ENCODE assay signal across 8 mouse cellular contexts in the genomic region with DNA sequence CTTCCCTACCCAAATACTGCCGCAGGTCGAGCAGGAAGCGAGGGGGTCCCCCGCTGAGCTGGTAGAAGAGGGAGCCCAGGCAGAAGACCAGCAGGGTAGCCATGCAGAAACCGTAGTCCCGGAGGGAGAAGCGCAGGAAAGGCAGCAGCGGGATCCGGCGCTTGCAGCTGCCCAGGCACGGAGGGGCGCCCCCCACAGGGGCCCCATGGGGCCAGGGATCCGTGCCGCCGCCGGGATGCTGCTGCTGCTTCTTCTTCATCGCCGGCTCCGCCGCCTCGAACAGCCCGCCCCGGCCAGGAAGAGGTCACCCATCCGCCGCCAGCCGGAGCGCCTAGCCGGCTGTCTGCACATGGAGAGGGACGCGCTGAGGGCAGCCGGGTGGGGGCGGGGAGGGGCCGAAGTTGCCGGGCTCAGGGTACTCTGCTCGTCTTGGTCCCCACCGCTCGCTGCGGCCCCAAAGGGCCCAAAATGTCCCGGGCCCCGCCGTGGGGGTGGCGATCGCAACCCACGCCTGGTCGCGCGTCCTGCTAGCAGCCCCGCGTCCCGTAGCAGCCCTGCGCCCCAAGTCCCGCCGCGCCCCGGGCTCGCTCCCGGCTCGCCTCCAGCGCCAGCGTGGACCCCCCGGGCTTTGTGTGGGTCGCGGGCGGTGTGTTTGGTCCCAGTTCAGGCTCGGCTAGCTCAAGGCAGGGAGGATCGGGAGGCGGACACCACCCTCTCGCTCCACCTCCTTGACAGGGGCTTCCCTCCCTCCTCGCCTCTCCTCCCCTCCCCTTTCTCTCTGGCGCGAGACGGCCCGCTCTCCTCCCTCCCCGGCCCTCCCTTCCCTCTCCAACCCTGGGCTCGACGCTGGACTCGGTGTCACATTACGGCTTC. TPM values are rescaled to one million over a fixed set of nuclear protein-coding genes. Genes with fewer than 3 reads are reported as not detected.
DNase-seq lines count a peak whose midpoint lies in the region; ATAC-seq and TF ChIP-seq lines count a peak whose summit lies in the region.

A gene (minus strand): TSS at position 685 of the 873 bp plus-strand sequence.

- peak within 1 kb of the TSS; percentile 96 for H3K4me3 ChIP-seq in E14TG2a.4 (replicated peaks; ENCODE audit: low read length)
- peak within 1 kb of the TSS; percentile 76 for H3K4me3 ChIP-seq in forebrain, embryonic 16.5 days (replicated peaks; ENCODE audit: low read length)
- H3K4me3 ChIP-seq in lung, adult 2 months (replicated peaks; ENCODE audit: extremely low read depth, low read depth, low read length), result peak within 1 kb of the TSS; percentile 66
- H3K4me3 ChIP-seq in neural tube, embryonic 15.5 days (replicated peaks), result peak within 1 kb of the TSS; percentile 93

- peak; percentile 90 for ATAC-seq in forebrain, embryonic 16.5 days
- peak; percentile 88 for ATAC-seq in neural tube, embryonic 15.5 days (ENCODE audit: low FRiP score)

- under 1% methylated on average over 71 of the region's 78 CpGs for WGBS in forebrain, embryonic 16.5 days
- under 1% methylated on average over 76 of the region's 78 CpGs for WGBS in lung, adult 2 months
- WGBS in neural tube, embryonic 15.5 days, result under 1% methylated on average over 73 of the region's 78 CpGs

- no peak within 1 kb of the TSS for H3K27ac ChIP-seq in forebrain, embryonic 16.5 days (ENCODE audit: low read length)
- peak within 1 kb of the TSS; percentile 70 for H3K27ac ChIP-seq in neural tube, embryonic 15.5 days (replicated peaks)

- no peaks in the 10 kb centered on the region for H3K36me3 ChIP-seq in E14TG2a.4 (ENCODE audit: insufficient read depth, low read length)
- H3K36me3 ChIP-seq in forebrain, embryonic 16.5 days (ENCODE audit: control insufficient read depth, insufficient read depth), result no peaks in the 10 kb centered on the region
- no peaks in the 10 kb centered on the region for H3K36me3 ChIP-seq in neural tube, embryonic 15.5 days

- DNase-seq in cerebellum, adult 11 months, result peak; percentile 78
- DNase-seq in heart, postnatal 14 days, result peak; percentile 75 to 78
- peak; percentile 84 to 91 for DNase-seq in kidney, postnatal 4 days
- DNase-seq in lung, adult 2 months, result peak; percentile 63
- DNase-seq in thymus, adult 18-20 months, result peak; percentile 34 to 45

- H3K4me2 ChIP-seq in forebrain, embryonic 16.5 days (ENCODE audit: low read length), result peak within 1 kb of the TSS; percentile 94
- H3K4me2 ChIP-seq in neural tube, embryonic 15.5 days, result peak within 1 kb of the TSS; percentile 94

- peaks cover 62% of the 10 kb centered on the region for H3K27me3 ChIP-seq in E14TG2a.4 (ENCODE audit: insufficient read depth, low read length)
- H3K27me3 ChIP-seq in forebrain, embryonic 16.5 days (replicated peaks; ENCODE audit: control insufficient read depth, insufficient read depth, low read length), result peaks cover 9% of the 10 kb centered on the region
- 0 out of 2 replicates have a peak, but pooled peaks cover 6% of the 10 kb centered on the region for H3K27me3 ChIP-seq in neural tube, embryonic 15.5 days (replicated peaks)

- H3K4me1 ChIP-seq in E14TG2a.4 (replicated peaks; ENCODE audit: low read depth, low read length), result peaks cover 32% of the 10 kb centered on the region
- peaks cover 16% of the 10 kb centered on the region for H3K4me1 ChIP-seq in forebrain, embryonic 16.5 days (replicated peaks; ENCODE audit: control insufficient read depth, insufficient read depth, low read length)
- H3K4me1 ChIP-seq in lung, adult 2 months (ENCODE audit: control insufficient read depth, insufficient read depth, low read length), result 0 out of 2 replicates have a peak, but pooled peaks cover 2% of the 10 kb centered on the region
- peaks cover 21% of the 10 kb centered on the region for H3K4me1 ChIP-seq in neural tube, embryonic 15.5 days

- intact Hi-C loops in heart, postnatal 14 days (cut with DNase I), result loop anchor here (2.0 to 5.0 kb wide), 2 partner anchors 86 to 196 kb away; no protein-coding TSS in a partner anchor

- TF ChIP-seq POLR2A in lung, adult 2 months (IDR thresholded peaks at IDR 0.05; ENCODE audit: borderline replicate concordance, extremely low read depth, low read depth, low read length), result peak; percentile 58; the same call in 1 of the 2 replicates

- H3K9ac ChIP-seq in forebrain, embryonic 16.5 days (replicated peaks; ENCODE audit: low read depth, low read length), result peak within 1 kb of the TSS; percentile 80
- H3K9ac ChIP-seq in neural tube, embryonic 15.5 days (replicated peaks), result peak within 1 kb of the TSS; percentile 79

- H3K9me3 ChIP-seq in E14TG2a.4 (ENCODE audit: low read length), result no peaks in the 10 kb centered on the region
- H3K9me3 ChIP-seq in forebrain, embryonic 16.5 days (ENCODE audit: control insufficient read depth, low read length), result no peaks in the 10 kb centered on the region
- no peaks in the 10 kb centered on the region for H3K9me3 ChIP-seq in neural tube, embryonic 15.5 days (replicated peaks)

- no peak for TF ChIP-seq CTCF in E14TG2a.4 (conservative IDR thresholded peaks at IDR 0.05; ENCODE audit: low read length)
- TF ChIP-seq CTCF in lung, adult 2 months (IDR thresholded peaks at IDR 0.05; ENCODE audit: insufficient read depth, low read length), result no peak

RNA-seq across cellular contexts. Expression of the gene that starts here (rescaled TPM):
- polyA plus RNA-seq in forebrain, embryonic 16.5 days (2015; fragmentation: Nextera tagmentation; extraction: Ambion mirVana), result 6.3 and 9.0 TPM in 2 replicates
- total RNA-seq in heart, postnatal 14 days (2021), result 1 to 10 TPM; 2.3 to 2.4 TPM
- 3.3 and 3.6 TPM in 2 replicates for polyA plus RNA-seq in lung, adult 2 months (2012; rRNA removed)
- 11.2 and 11.3 TPM in 2 replicates for polyA plus RNA-seq in neural tube, embryonic 15.5 days (2015; fragmentation: Nextera tagmentation; extraction: Ambion mirVana)
